Mouse (Mus musculus): ENCODE measurements around the gene Mab21l3.
"Not testable (repeated sequence)": the region's sequence is repeated elsewhere in the genome, so short reads cannot be mapped to it uniquely, and the experiment has no call there.

Gene Mab21l3

DNA sequence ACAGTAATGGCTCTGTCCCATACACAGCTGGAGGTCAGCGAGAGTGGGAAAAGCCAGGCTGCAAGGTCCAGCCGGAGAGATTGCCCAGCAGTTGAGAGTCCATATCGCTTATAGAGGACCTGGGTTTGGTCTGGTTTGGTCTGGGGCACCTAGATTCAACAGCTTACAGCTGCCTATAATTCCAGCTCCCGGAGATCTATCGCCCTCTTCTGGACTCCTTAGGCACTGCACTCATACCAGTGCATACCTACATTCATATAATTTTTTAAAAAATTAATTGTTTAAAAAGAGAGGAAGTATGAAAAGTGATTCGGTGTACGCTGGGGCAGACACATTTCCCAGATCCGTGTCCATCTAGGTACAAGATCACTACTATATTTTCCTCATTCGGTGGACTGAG, 9.4 kb downstream of the Mab21l3 start:
- DNase-seq (ENCODE audit: low read depth) = no peak

- no peak for DNase-seq (ENCODE audit: low read depth)
These were observed 11.8 kb downstream of the Mab21l3 start for GRCm38 (mm10) chr3:101836971-101837370.

DNA sequence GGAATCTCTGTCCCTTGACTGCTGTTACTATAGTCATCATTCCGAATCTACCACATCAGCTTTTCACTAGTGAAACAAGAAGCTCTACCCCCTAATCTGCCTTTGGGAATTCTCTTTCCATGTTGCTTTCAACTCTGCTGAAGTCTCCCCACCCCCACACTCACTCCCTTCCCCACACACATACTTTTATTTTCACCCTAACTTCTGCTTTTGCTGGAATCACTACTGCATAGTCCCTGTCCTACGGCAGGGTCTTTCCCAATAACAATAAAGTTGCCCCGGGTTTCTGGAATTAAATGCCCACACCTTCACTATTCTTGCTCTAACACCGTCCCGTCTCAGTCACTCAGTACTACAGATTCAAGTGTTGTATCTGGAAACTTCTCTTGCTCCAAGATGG, 12.2 kb downstream of the Mab21l3 start:
- no peak for DNase-seq (ENCODE audit: low read depth)

GRCm38 (mm10) chr3:101836045-101836444, 12.7 kb downstream of the Mab21l3 start:
- DNase-seq (ENCODE audit: low read depth) = no peak

- DNase-seq (ENCODE audit: low read depth) = no peak
These were observed 17.4 kb downstream of the Mab21l3 start for GRCm38 (mm10) chr3:101831189-101831858.

DNA sequence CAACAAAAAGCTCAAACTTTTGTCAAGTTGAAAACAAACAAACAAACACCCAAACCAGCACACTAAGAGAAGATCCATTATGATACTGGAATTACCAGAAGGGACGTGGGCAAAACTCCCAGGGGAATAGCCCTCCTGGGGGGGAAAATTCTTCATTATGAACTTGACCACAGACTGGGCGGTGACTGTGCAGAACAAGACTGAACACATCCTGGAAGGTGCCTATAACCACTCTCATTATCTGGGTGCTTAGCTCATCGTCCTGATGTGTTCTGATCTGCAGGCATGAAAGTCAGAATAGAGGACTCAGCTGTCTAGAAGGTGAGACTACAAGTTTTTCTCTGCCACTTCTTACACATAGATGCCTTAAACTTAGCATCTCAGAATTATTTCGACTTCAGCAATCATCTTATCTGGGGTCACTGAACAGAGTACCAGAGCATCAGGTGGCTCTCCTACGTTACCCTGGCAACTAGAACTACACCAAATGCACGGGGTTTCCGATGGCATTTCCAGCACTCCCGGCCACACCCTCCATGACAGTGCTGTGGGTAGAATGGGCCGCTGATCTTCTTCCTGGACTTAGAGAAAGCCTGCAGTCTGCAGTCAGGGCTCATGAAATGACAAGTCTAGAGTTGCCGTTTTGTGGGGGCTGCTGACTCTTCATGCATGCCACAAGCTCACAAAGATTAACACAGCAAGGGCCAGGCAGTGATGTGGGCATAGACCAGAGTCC, 18.7 kb downstream of the Mab21l3 start:
- DNase-seq (ENCODE audit: low read depth) = no peak

DNA sequence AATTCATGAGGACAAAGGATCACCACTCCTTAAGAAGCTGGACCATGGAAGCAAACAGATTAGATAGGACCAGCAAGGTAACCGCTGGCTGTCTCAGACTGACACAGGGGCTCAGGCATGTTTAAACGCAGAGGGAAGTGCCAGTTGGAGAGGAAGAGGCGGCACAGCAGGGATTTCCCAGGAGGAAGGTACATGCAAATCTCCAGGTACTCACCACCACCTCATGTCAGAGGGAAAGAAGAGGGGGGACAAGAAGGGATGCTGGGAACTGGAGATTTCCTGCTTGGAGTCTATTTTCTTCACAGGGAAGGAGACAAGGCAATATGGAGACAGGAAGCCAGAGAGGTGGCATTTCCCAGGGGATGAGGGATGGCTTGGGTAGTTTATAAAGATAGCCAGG, 20.2 kb downstream of the Mab21l3 start:
- DNase-seq (ENCODE audit: low read depth) = no peak

GRCm38 (mm10) chr3:101827220-101827715, 21.5 kb downstream of the Mab21l3 start:
- no peak for DNase-seq (ENCODE audit: low read depth)

GRCm38 (mm10) chr3:101824338-101824737, 24.4 kb downstream of the Mab21l3 start:
- no peak for DNase-seq (ENCODE audit: low read depth)

GRCm38 (mm10) chr3:101822052-101822451, 26.7 kb downstream of the Mab21l3 start:
- no peak for DNase-seq (ENCODE audit: low read depth)

DNA sequence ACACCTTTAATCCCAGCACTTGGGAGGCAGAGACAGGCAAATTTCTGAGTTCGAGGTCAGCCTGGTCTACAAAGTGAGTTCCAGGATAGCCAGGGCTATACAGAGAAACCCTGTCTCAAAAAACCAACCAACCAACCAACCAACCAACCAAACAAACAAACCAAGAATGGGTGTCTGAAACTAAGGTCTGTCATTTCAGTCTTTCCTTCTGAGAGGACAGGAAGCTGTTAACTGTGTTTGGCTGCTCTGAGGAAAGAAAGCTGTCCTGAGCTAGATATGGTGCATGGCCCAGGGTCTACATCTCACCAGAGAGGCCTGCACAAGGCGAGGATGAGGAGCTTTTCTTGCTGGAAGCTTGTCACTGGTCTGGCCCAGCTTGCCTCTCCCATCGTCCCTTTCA, 28.1 kb downstream of the Mab21l3 start:
- not testable (repeated sequence) for DNase-seq (ENCODE audit: low read depth)

- DNase-seq (ENCODE audit: low read depth) = no peak
These were observed 32.8 kb downstream of the Mab21l3 start for GRCm38 (mm10) chr3:101816006-101816405.

DNA sequence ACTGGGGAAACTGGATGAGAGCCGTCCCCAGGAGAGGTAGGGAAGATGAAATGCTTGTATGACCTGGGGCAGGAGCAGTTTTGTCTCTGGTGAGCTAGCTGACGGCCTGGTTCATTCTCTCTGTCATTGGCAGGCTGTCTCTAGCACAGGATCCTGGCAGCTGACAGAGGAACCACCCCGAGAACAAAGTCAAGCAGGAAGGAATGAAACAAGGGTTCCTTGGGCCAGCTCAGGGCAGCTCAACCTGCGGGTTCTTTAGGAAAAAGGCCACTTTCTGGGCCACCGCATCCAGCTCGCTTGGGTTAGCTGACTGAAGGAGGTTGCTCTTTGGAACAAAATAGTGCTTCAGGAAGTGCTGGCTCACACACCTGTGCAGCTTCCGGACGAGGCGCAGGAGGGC, 34.0 kb downstream of the Mab21l3 start:
- no peak for DNase-seq (ENCODE audit: low read depth)

GRCm38 (mm10) chr3:101812341-101812962, 36.3 kb downstream of the Mab21l3 start:
- DNase-seq (ENCODE audit: low read depth) = peak; percentile 84

GRCm38 (mm10) chr3:101811931-101812330, 36.8 kb downstream of the Mab21l3 start:
- DNase-seq (ENCODE audit: low read depth) = no peak

GRCm38 (mm10) chr3:101807646-101808045, 41.1 kb downstream of the Mab21l3 start:
- no peak for DNase-seq (ENCODE audit: low read depth)

DNA sequence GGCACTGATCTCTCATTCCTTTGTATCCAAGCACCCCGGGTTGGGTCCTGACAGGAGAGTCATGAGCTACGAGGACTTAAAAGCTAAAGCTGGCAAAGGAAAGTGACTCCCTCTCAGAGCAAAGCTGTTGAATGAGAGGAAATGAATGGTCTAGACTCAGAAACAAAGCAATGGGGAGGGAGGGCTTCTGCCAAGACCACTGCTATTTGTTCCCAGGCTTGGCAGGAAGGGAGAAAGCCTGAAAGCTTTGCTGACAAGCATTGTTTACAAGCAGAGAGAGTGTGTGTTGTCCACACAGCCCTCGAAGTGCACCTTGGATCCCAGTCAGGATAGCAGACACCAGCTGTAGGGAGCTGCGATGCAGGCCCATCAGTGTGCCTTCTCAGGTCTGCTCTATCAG, 41.8 kb downstream of the Mab21l3 start:
- DNase-seq (ENCODE audit: low read depth) = no peak

DNA sequence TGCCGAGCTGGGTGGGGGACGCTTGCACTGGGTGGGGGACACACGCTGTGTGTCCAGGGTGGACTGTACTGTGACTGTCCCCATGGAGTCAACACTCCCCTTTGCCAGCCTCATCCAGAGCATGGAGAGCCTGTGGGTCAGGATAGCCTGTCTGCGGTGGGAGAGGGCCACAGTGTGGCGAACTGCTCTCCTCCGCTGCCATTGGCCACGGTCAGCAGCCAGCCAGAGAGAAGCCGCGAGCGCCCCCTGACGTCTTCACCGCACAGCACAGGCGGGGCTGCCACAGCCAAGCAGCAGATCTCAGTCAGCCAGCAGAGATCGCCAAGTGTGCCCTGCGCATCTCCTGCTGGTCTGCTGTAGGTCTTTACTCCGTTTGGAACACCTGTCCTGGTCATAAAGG, 42.6 kb downstream of the Mab21l3 start:
- peak; percentile 87 for DNase-seq (ENCODE audit: low read depth)

- no peak for DNase-seq (ENCODE audit: low read depth)
These were observed 43.2 kb downstream of the Mab21l3 start for GRCm38 (mm10) chr3:101805562-101806004.

GRCm38 (mm10) chr3:101804971-101805561, 43.7 kb downstream of the Mab21l3 start:
- no peak for DNase-seq (ENCODE audit: low read depth)

- DNase-seq (ENCODE audit: low read depth) = no peak
These were observed 44.4 kb downstream of the Mab21l3 start for GRCm38 (mm10) chr3:101804331-101804730.

DNA sequence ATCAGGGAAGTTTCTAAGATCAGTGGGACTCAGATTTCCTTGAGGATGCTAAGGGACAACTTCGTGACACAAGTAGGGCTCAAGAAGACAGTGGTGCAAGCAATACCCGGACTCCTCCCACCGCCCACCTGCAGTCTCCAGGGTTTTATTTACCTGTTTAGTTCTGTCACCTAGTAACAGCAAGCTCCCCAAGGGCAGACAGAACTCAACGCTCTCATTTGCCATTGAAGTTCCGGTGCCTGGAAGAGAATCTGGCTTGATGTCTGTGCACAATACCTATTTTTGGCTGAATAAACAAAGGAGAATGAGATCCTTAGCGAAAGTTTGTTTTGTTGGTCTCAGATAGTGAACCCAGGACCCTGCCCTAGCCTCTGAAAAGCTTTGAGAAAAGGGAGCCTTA, 45.0 kb downstream of the Mab21l3 start:
- peak; percentile 72 for DNase-seq (ENCODE audit: low read depth)

- no peak for DNase-seq (ENCODE audit: low read depth)
These were observed 46.0 kb downstream of the Mab21l3 start for GRCm38 (mm10) chr3:101802746-101803145.
